Mouse (Mus musculus): Measurements from ENCODE around the gene Cbx8.

DNA sequence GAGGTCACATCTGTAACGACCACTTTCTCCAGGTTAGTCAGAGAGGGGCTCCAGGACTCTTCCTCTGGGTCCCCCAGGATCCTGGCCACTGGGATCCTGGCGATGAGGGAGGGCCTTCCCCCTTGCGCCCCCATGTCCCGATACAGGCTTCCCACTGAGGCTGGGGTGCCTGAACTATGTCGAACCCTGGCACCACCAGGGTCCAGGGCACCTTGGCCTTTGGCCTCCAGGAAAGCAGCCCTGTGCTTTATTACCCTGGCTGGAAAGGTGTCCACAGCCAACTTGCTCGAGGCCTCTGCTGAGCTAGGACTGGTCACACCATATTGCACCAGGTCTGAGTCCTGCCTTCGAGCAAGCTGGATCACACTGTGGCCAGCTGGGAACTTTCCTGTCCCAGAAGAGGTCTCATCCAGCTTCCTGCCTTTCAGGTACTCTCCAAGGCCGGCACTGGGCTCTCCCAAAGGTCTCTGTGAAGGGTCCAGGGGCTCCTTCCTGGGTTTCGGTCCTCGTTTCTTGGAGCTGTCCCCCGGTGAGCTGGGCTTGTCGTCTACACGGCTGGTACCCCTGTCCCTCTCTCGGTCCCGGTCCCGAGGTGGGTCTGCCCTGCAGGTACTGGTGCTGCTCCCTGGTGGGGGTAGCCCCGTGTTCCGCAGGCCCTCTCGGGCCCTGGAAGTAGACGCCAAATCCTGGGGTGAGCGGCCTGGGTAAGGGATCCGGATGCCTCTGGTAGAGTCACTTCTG, 1.9 kb downstream of the Cbx8 start:
- TF ChIP-seq CTCF (IDR thresholded peaks at IDR 0.05; ENCODE audit: borderline replicate concordance, insufficient read depth, low read length) (no peak), POLR2A (IDR thresholded peaks at IDR 0.05; ENCODE audit: low read depth, low read length) (no peak)
